Mouse (Mus musculus) myocyte (in vitro differentiated cells): ENCODE results near the gene Myo18b. TPM values are rescaled to one million over a fixed set of nuclear protein-coding genes. Genes with fewer than 3 reads are reported as not detected.

ENCODE experiments used
- H3K27me3 ChIP-seq: one replicate; pipeline ENCODE4 v1.6.1; 2011; ENCODE audit not compliant: control insufficient read depth, insufficient read depth, insufficient read length
- H3K36me3 ChIP-seq: one replicate; pipeline ENCODE4 v1.6.1; 2011; ENCODE audit not compliant: control insufficient read depth, insufficient read depth
- H3K4me2 ChIP-seq: one replicate; pipeline ENCODE4 v1.6.1; 2011; ENCODE audit warnings: low read depth, control low read depth
- H3K4me3 ChIP-seq: one replicate; pipeline ENCODE4 v1.5.1; 2011; ENCODE audit warnings: mild to moderate bottlenecking, control low read depth, moderate library complexity
- H3K79me2 ChIP-seq: one replicate; pipeline ENCODE4 v1.6.1; 2011; ENCODE audit not compliant: control insufficient read depth, insufficient read depth
- H3ac ChIP-seq: one replicate; pipeline ENCODE4 v1.6.1; 2011; ENCODE audit not compliant: control insufficient read depth, insufficient read length
- CEBPB ChIP-seq: IDR thresholded peaks from 2 replicates; pipeline ENCODE4 v1.6.1; 2011; ENCODE audit warnings: mild to moderate bottlenecking, moderate library complexity; ENCODE audit not compliant: poor library complexity, insufficient read depth, severe bottlenecking
- E2F4 ChIP-seq: IDR thresholded peaks from one replicate; pipeline ENCODE4 v1.6.1; 2011; ENCODE audit warnings: mild to moderate bottlenecking, control low read depth, moderate library complexity; ENCODE audit not compliant: insufficient read depth
- MAX ChIP-seq: IDR thresholded peaks from one replicate; pipeline ENCODE4 v1.6.1; 2011; ENCODE audit warnings: low read depth, mild to moderate bottlenecking, control low read depth
- MYOD1 ChIP-seq, 3 experiments: IDR thresholded peaks; one replicate each; pipeline ENCODE4 v1.6.1; 2011; ENCODE audit warnings: control low read depth in 2 of 3, low read depth in 2 of 3, mild to moderate bottlenecking in 2 of 3, moderate library complexity in 1 of 3; ENCODE audit not compliant: insufficient read length in 2 of 3, control insufficient read depth in 1 of 3
- MYOG ChIP-seq, 3 experiments: IDR thresholded peaks; one replicate each; pipeline ENCODE4 v1.6.1; 2011; ENCODE audit warnings: control low read depth in 2 of 3, low read depth in 2 of 3, mild to moderate bottlenecking in 2 of 3; ENCODE audit not compliant: insufficient read length in 2 of 3, control insufficient read depth in 1 of 3, insufficient read depth in 1 of 3
- POLR2A ChIP-seq: IDR thresholded peaks from one replicate; pipeline ENCODE4 v1.6.1; 2011; ENCODE audit warnings: low read depth, mild to moderate bottlenecking, control low read depth, moderate library complexity; ENCODE audit not compliant: insufficient read length
- POLR2AphosphoS2 ChIP-seq: IDR thresholded peaks from one replicate; pipeline ENCODE4 v1.6.1; 2011; ENCODE audit warnings: low read depth, control low read depth; ENCODE audit not compliant: insufficient read length
- REST ChIP-seq: IDR thresholded peaks from one replicate; pipeline ENCODE4 v1.6.1; 2011; ENCODE audit warnings: mild to moderate bottlenecking, control low read depth, moderate library complexity; ENCODE audit not compliant: insufficient read depth, insufficient read length
- SRF ChIP-seq: IDR thresholded peaks from one replicate; pipeline ENCODE4 v1.6.1; 2011; ENCODE audit warnings: low read depth; ENCODE audit not compliant: control insufficient read depth, insufficient read length
- TCF12 ChIP-seq: IDR thresholded peaks from one replicate; pipeline ENCODE4 v1.6.1; 2011; ENCODE audit warnings: mild to moderate bottlenecking, control low read depth; ENCODE audit not compliant: poor library complexity, insufficient read depth, severe bottlenecking
- TCF3 ChIP-seq: IDR thresholded peaks from one replicate; pipeline ENCODE4 v1.6.1; 2011; ENCODE audit warnings: low read depth, control low read depth; ENCODE audit not compliant: insufficient read length
- USF1 ChIP-seq: IDR thresholded peaks from one replicate; pipeline ENCODE4 v1.6.1; 2011; ENCODE audit warnings: low read depth, mild to moderate bottlenecking, control low read depth, moderate library complexity
- polyA plus RNA-seq: library from polyadenylated mRNA; unstranded; fragments of >200 nt; fragmentation: generic; extraction: Trizol; gene quantifications from one replicate; pipeline ENCODE4 v1.2.1, GENCODE M21; 2012; ENCODE audit warnings: missing spikeins

Myo18b gene
- polyA plus RNA-seq, 1 experiment = 1.6 TPM

- Histone ChIP-seq H3K4me3 (no peak overlapping the region), H3K79me2 (no peaks in the 10 kb centered on the region), H3K36me3 (no peaks in the 10 kb centered on the region), H3K27me3 (no peaks in the 10 kb centered on the region), H3K4me2 (no peak overlapping the region), H3ac (no peak overlapping the region)
- TF ChIP-seq MAX (no peak), USF1 (no peak), MYOG (IDR thresholded peaks at IDR 0.05; ENCODE audit: control insufficient read depth in 1 of 3, insufficient read depth in 1 of 3, insufficient read length in 2 of 3, low read depth in 2 of 3) (no peak), E2F4 (no peak), SRF (no peak), MYOD1 (IDR thresholded peaks at IDR 0.05; ENCODE audit: control insufficient read depth in 1 of 3, insufficient read length in 2 of 3, low read depth in 2 of 3) (no peak), REST (no peak), TCF12 (no peak), POLR2A (no peak), POLR2AphosphoS2 (no peak), TCF3 (no peak), CEBPB (no peak)
Measured at GRCm38 (mm10) chr5:112776781-112777405, 119.3 kb downstream of the Myo18b start.

GRCm38 (mm10) chr5:112773429-112773828 lies 122.7 kb downstream of the Myo18b start:
- Histone ChIP-seq H3K36me3 (no peaks in the 10 kb centered on the region), H3ac (no peak overlapping the region), H3K4me2 (no peak overlapping the region), H3K79me2 (no peaks in the 10 kb centered on the region), H3K4me3 (no peak overlapping the region), H3K27me3 (no peaks in the 10 kb centered on the region)
- TF ChIP-seq E2F4 (no peak), USF1 (no peak), TCF3 (no peak), MAX (no peak), TCF12 (no peak), CEBPB (no peak), POLR2AphosphoS2 (no peak), SRF (no peak), POLR2A (no peak), REST (no peak), MYOG (IDR thresholded peaks at IDR 0.05; ENCODE audit: control insufficient read depth in 1 of 3, insufficient read depth in 1 of 3, insufficient read length in 2 of 3, low read depth in 2 of 3) (no peak), MYOD1 (IDR thresholded peaks at IDR 0.05; ENCODE audit: control insufficient read depth in 1 of 3, insufficient read length in 2 of 3, low read depth in 2 of 3) (no peak)

- H3ac ChIP-seq = no peak overlapping the region
- no peaks in the 10 kb centered on the region for H3K27me3 ChIP-seq
- no peaks in the 10 kb centered on the region for H3K36me3 ChIP-seq
- H3K79me2 ChIP-seq = no peaks in the 10 kb centered on the region
- no peak overlapping the region for H3K4me3 ChIP-seq
- H3K4me2 ChIP-seq = no peak overlapping the region
- TF ChIP-seq E2F4 = no peak
- no peak for TF ChIP-seq MYOD1 (IDR thresholded peaks at IDR 0.05; ENCODE audit: control insufficient read depth in 1 of 3, insufficient read length in 2 of 3, low read depth in 2 of 3)
- TF ChIP-seq USF1 = no peak
- TF ChIP-seq CEBPB = no peak
- no peak for TF ChIP-seq MYOG (IDR thresholded peaks at IDR 0.05; ENCODE audit: control insufficient read depth in 1 of 3, insufficient read depth in 1 of 3, insufficient read length in 2 of 3, low read depth in 2 of 3)
- TF ChIP-seq POLR2A = no peak
- TF ChIP-seq REST = no peak
- TF ChIP-seq MAX = no peak
- TF ChIP-seq SRF = no peak
- no peak for TF ChIP-seq POLR2AphosphoS2
- TF ChIP-seq TCF12 = no peak
- TF ChIP-seq TCF3 = no peak
Measured at GRCm38 (mm10) chr5:112771376-112771901, 124.7 kb downstream of the Myo18b start.

GRCm38 (mm10) chr5:112769721-112770119 lies 126.4 kb downstream of the Myo18b start:
- no peaks in the 10 kb centered on the region for H3K27me3 ChIP-seq
- H3ac ChIP-seq = no peak overlapping the region
- no peak for TF ChIP-seq SRF
- TF ChIP-seq MYOG (IDR thresholded peaks at IDR 0.05; ENCODE audit: control insufficient read depth in 1 of 3, insufficient read depth in 1 of 3, insufficient read length in 2 of 3, low read depth in 2 of 3) = no peak
- no peak for TF ChIP-seq E2F4
- no peak for TF ChIP-seq USF1
- no peak for TF ChIP-seq TCF3
- no peak for TF ChIP-seq REST
- no peak for TF ChIP-seq CEBPB
- no peak for TF ChIP-seq MAX
- TF ChIP-seq TCF12 = no peak
- no peak for TF ChIP-seq POLR2AphosphoS2
- TF ChIP-seq MYOD1 (IDR thresholded peaks at IDR 0.05; ENCODE audit: control insufficient read depth in 1 of 3, insufficient read length in 2 of 3, low read depth in 2 of 3) = no peak
- TF ChIP-seq POLR2A = no peak
- H3K36me3 ChIP-seq = no peaks in the 10 kb centered on the region
- no peaks in the 10 kb centered on the region for H3K79me2 ChIP-seq
- no peak overlapping the region for H3K4me3 ChIP-seq
- no peak overlapping the region for H3K4me2 ChIP-seq
